Mouse (Mus musculus) MEL (cell line): ENCODE results near the gene Ttc30b.

Experiments used
- CTCF ChIP-seq, 3 experiments: IDR thresholded peaks in 2 of 3; conservative IDR thresholded peaks in 1 of 3; 2 replicates each; pipeline ENCODE4 v1.5.1; 2011 to 2012; ENCODE audit warnings: low read length in 3 of 3, low read depth in 2 of 3, mild to moderate bottlenecking in 2 of 3, improper control_type of control experiment in 1 of 3, inconsistent platforms in 1 of 3, mixed read lengths in 1 of 3, moderate library complexity in 1 of 3; ENCODE audit not compliant: control insufficient read depth in 1 of 3, insufficient read depth in 1 of 3, poor library complexity in 1 of 3, severe bottlenecking in 1 of 3
- EP300 ChIP-seq, 2 experiments: IDR thresholded peaks; 2 replicates each; pipeline ENCODE4 v1.6.1; 2011; ENCODE audit warnings: improper control_type of control experiment in 2 of 2, low read length in 2 of 2, low read depth in 1 of 2, mild to moderate bottlenecking in 1 of 2
- GATA1 ChIP-seq: IDR thresholded peaks from 2 replicates; pipeline ENCODE4 v1.6.1; 2011; ENCODE audit warnings: low read depth, low read length, improper control_type of control experiment
- POLR2A ChIP-seq, 2 experiments: IDR thresholded peaks; 2 replicates each; pipeline ENCODE4 v1.6.1; 2011 to 2012; ENCODE audit warnings: low read length in 2 of 2, mild to moderate bottlenecking in 2 of 2, control low read depth in 1 of 2, improper control_type of control experiment in 1 of 2, low read depth in 1 of 2, moderate library complexity in 1 of 2; ENCODE audit not compliant: control insufficient read depth in 1 of 2, insufficient read depth in 1 of 2, poor library complexity in 1 of 2
- SIN3A ChIP-seq: IDR thresholded peaks from 2 replicates; pipeline ENCODE4 v1.6.1; 2012; ENCODE audit warnings: low read length, improper control_type of control experiment, inconsistent platforms
- ZMIZ1 ChIP-seq: IDR thresholded peaks from 2 replicates; pipeline ENCODE4 v1.6.1; 2012; ENCODE audit warnings: low read depth, mild to moderate bottlenecking, inconsistent platforms, low read length, improper control_type of control experiment, moderate library complexity

DNA sequence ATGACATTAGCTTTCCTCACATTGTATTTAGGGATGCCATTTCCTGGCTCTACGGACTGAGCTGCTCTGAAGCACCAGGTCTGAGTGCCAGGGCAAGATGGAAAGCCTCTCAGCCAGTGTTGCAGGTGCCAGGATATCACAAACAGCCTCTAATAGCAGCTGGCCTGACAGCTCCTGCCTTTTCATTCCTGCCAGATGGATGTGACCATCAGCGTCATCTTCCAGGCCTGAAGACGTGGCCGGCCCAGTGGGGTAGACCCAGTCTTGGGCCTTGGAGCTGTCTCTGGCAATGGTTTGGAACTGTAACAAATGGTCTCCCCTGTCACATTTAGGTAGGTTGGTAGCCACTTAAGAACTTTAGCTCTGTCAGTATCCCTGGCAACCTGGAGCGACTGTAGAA, 14.9 kb upstream of the Ttc30b start:
- TF ChIP-seq SIN3A = no peak
- no peak for TF ChIP-seq ZMIZ1
- no peak for TF ChIP-seq POLR2A (IDR thresholded peaks at IDR 0.05; ENCODE audit: control insufficient read depth in 1 of 2, insufficient read depth in 1 of 2, low read depth in 1 of 2, low read length in 2 of 2, poor library complexity in 1 of 2)
- TF ChIP-seq GATA1 = no peak
- no peak for TF ChIP-seq CTCF (IDR thresholded peaks at IDR 0.05 in 2 of 3, conservative IDR thresholded peaks at IDR 0.05 in 1 of 3; ENCODE audit: control insufficient read depth in 1 of 3, insufficient read depth in 1 of 3, low read depth in 2 of 3, low read length in 3 of 3, poor library complexity in 1 of 3, severe bottlenecking in 1 of 3)
- no peak for TF ChIP-seq EP300 (IDR thresholded peaks at IDR 0.05; ENCODE audit: low read depth in 1 of 2, low read length in 2 of 2)
